In the genomic region with DNA sequence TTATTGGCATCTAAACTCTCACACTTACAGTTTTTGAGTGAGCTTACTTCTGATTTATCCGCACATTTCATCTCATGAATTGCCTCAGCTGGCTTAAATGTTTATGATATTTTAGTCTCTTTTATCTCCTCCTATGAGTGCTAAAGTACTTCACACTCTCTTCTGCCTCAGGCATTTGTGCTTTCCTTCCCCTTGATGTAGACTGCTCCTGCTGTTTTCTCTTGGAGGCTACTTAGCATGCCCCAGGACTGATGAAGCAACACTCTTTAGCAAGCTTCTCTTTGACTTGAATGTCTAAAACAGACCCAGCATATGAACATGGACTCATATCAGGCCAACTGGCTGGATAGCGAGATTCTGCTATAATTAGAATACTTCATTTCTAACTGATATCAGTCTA, we compare ENCODE assay signal across 25 mouse cellular contexts.
"Had no signal": no experiment of that assay in that cellular context is flagged by ENCODE, and none has a peak within 500 bp of the region (broad histone marks: within the 10 kb centered on the region; RNA-seq: fewer than 3 reads in every experiment).

No protein-coding gene starts in this region.

- ATAC-seq: hindbrain, postnatal 0 days; intestine, embryonic 16.5 days had no signal

- H3K4me3 ChIP-seq: heart, adult 2 months; heart, embryonic 13.5 days; heart, embryonic 15.5 days; hindbrain, embryonic 13.5 days; hindbrain, embryonic 15.5 days; kidney, embryonic 15.5 days; limb, embryonic 13.5 days; limb, embryonic 15.5 days had no signal

- H3K27me3 ChIP-seq: heart, embryonic 13.5 days; heart, embryonic 15.5 days; hindbrain, embryonic 13.5 days; hindbrain, embryonic 15.5 days; kidney, embryonic 15.5 days; limb, embryonic 13.5 days; limb, embryonic 15.5 days had no signal

- H3K4me2 ChIP-seq: heart, embryonic 11.5 days; heart, embryonic 13.5 days; heart, embryonic 15.5 days; hindbrain, embryonic 13.5 days; hindbrain, embryonic 15.5 days; kidney, embryonic 15.5 days; limb, embryonic 13.5 days; limb, embryonic 15.5 days had no signal

- H3K9ac ChIP-seq: heart, embryonic 13.5 days; heart, embryonic 15.5 days; hindbrain, embryonic 13.5 days; hindbrain, embryonic 15.5 days; kidney, embryonic 15.5 days; limb, embryonic 13.5 days; limb, embryonic 15.5 days had no signal

- H3K9me3 ChIP-seq: heart, embryonic 13.5 days; heart, embryonic 15.5 days; hindbrain, embryonic 13.5 days; hindbrain, embryonic 15.5 days; kidney, embryonic 15.5 days; limb, embryonic 13.5 days; limb, embryonic 15.5 days had no signal

- H3K27ac ChIP-seq: heart, adult 2 months; heart, embryonic 13.5 days; heart, embryonic 15.5 days; hindbrain, embryonic 13.5 days; hindbrain, embryonic 15.5 days; hindbrain, postnatal 0 days; kidney, embryonic 15.5 days; kidney, postnatal 0 days; limb, embryonic 13.5 days; limb, embryonic 15.5 days had no signal

- H3K36me3 ChIP-seq: heart, embryonic 13.5 days; heart, embryonic 15.5 days; hindbrain, embryonic 13.5 days; hindbrain, embryonic 15.5 days; kidney, embryonic 15.5 days; limb, embryonic 13.5 days; limb, embryonic 15.5 days had no signal

- H3K4me1 ChIP-seq: heart, embryonic 15.5 days; hindbrain, embryonic 13.5 days; hindbrain, embryonic 15.5 days; kidney, embryonic 15.5 days; limb, embryonic 13.5 days; limb, embryonic 15.5 days had no signal

- DNase-seq: gastrocnemius, postnatal 14 days; gastrocnemius, postnatal 36 days; heart, adult 11 months; heart, adult 2 months; heart, postnatal 14 days; heart, postnatal 36 days; kidney, adult 11 months; kidney, adult 2 months; kidney, adult 9 months; kidney, postnatal 14 days; kidney, postnatal 36 days; layer of hippocampus, adult 9-11 months; layer of hippocampus, postnatal 36 days; left cerebral cortex, postnatal 4 days had no signal
